Mouse (Mus musculus) central nervous system, embryonic 11.5 days (tissue): ENCODE measurements around the gene Cd37. TPM values are rescaled to one million over a fixed set of nuclear protein-coding genes. Genes with fewer than 3 reads are reported as not detected.

Experiments used
- polyA plus RNA-seq: library from polyadenylated mRNA; depleted of rRNA; stranded (reverse); fragments of >200 nt; gene quantifications from 2 replicates; pipeline ENCODE4 v1.2.3, GENCODE M21; 2012; rRNA removed

The Cd37 gene
- 1.8 and 2.6 TPM in 2 replicates for polyA plus RNA-seq

GRCm38 (mm10) chr7:45238723-45239496 is at the start of gene Cd37:
Cd37 (minus strand) TSS chr7:45239115.

GRCm38 (mm10) chr7:45277136-45277760 is 38.3 kb upstream of the Cd37 start, which contains the start of gene Slc6a21:
Slc6a21 (plus strand) TSS chr7:45277513.

GRCm38 (mm10) chr7:45240633-45241388 is 1.9 kb upstream of the Cd37 start, which contains the start of gene Slc6a16:
Slc6a16 (plus strand) TSS chr7:45241085.

GRCm38 (mm10) chr7:45215673-45216441 is 23.1 kb downstream of the Cd37 start, which contains the start of gene Tead2:
Tead2 (plus strand) TSS chr7:45215753.

GRCm38 (mm10) chr7:45211851-45212251 is 27.1 kb downstream of the Cd37 start, which contains the start of gene Dkkl1:
Dkkl1 (minus strand) TSS chr7:45212147.

GRCm38 (mm10) chr7:45204380-45205143 is 34.4 kb downstream of the Cd37 start, which contains the start of gene Ccdc155:
Ccdc155 (minus strand) TSS chr7:45204892.

Other genes with a start within 250 kb of the Cd37 start
- gene Irf3, start 241.5 kb downstream of the Cd37 start, polyA plus RNA-seq = 113 and 137 TPM in 2 replicates
- gene Bcl2l12, start 240.4 kb downstream of the Cd37 start, polyA plus RNA-seq = 70.1 and 80.1 TPM in 2 replicates
- gene Scaf1, start 222.8 kb downstream of the Cd37 start, polyA plus RNA-seq = 105 and 108 TPM in 2 replicates
- 17.2 and 25.6 TPM in 2 replicates for gene Rras, start 221.2 kb downstream of the Cd37 start, polyA plus RNA-seq
- 27.7 and 54.2 TPM in 2 replicates for gene Prr12, start 186.2 kb downstream of the Cd37 start, polyA plus RNA-seq
- 75.0 and 79.0 TPM in 2 replicates for gene Nosip, start 176.7 kb downstream of the Cd37 start, polyA plus RNA-seq
- gene Prrg2, start 176.4 kb downstream of the Cd37 start, polyA plus RNA-seq = 18.9 and 28.4 TPM in 2 replicates
- gene Rcn3, start 146.9 kb downstream of the Cd37 start, polyA plus RNA-seq = 151 and 178 TPM in 2 replicates
- gene Fcgrt, start 135.3 kb downstream of the Cd37 start, polyA plus RNA-seq = 9.6 and 15.3 TPM in 2 replicates
- 695 and 927 TPM in 2 replicates for gene Rps11, start 114.7 kb downstream of the Cd37 start, polyA plus RNA-seq
- 2,695 and 3,876 TPM in 2 replicates for gene Rpl13a, start 110.4 kb downstream of the Cd37 start, polyA plus RNA-seq
- gene Gm45713, start 102.9 kb downstream of the Cd37 start, polyA plus RNA-seq = 0.05 and 0.52 TPM in 2 replicates
- 4.8 and 5.5 TPM in 2 replicates for gene Flt3l, start 102.7 kb downstream of the Cd37 start, polyA plus RNA-seq
- 112 and 132 TPM in 2 replicates for gene Pih1d1, start 84.8 kb downstream of the Cd37 start, polyA plus RNA-seq
- gene Aldh16a1, start 84.5 kb downstream of the Cd37 start, polyA plus RNA-seq = 31.7 and 34.0 TPM in 2 replicates
- 2.3 and 2.8 TPM in 2 replicates for gene Slc17a7, start 75.2 kb downstream of the Cd37 start, polyA plus RNA-seq
- 0.04 and 0.07 TPM in 2 replicates for gene Gfy, start 59.5 kb downstream of the Cd37 start, polyA plus RNA-seq
- 0.26 TPM in 1 of 2 replicates, not detected in the other for gene Pth2, start 58.1 kb downstream of the Cd37 start, polyA plus RNA-seq
- gene Ccdc155, start 34.2 kb downstream of the Cd37 start, polyA plus RNA-seq = 0.92 and 1.1 TPM in 2 replicates
- gene Dkkl1, start 27.0 kb downstream of the Cd37 start, polyA plus RNA-seq = 2.0 and 3.1 TPM in 2 replicates
- 557 and 610 TPM in 2 replicates for gene Tead2, start 23.4 kb downstream of the Cd37 start, polyA plus RNA-seq
- gene Slc6a16, start 2.0 kb upstream of the Cd37 start, polyA plus RNA-seq = 0.17 and 0.30 TPM in 2 replicates
- gene Slc6a21, start 38.4 kb upstream of the Cd37 start, polyA plus RNA-seq = not detected in 2 replicates
- 18.1 and 19.9 TPM in 2 replicates for gene Trpm4, start 94.7 kb upstream of the Cd37 start, polyA plus RNA-seq
- gene Hrc, start 96.2 kb upstream of the Cd37 start, polyA plus RNA-seq = 1.7 and 4.2 TPM in 2 replicates
- 13.7 and 16.5 TPM in 2 replicates for gene Ppfia3, start 127.9 kb upstream of the Cd37 start, polyA plus RNA-seq
- 3.5 and 3.6 TPM in 2 replicates for gene Lin7b, start 131.5 kb upstream of the Cd37 start, polyA plus RNA-seq
- 695 and 1,491 TPM in 2 replicates for gene Snrnp70, start 156.6 kb upstream of the Cd37 start, polyA plus RNA-seq
- gene Kcna7, start 166.5 kb upstream of the Cd37 start, polyA plus RNA-seq = 0.04 TPM in 1 of 2 replicates, not detected in the other
- gene Ntf5, start 174.6 kb upstream of the Cd37 start, polyA plus RNA-seq = 1.3 and 2.1 TPM in 2 replicates
- gene Lhb, start 181.7 kb upstream of the Cd37 start, polyA plus RNA-seq = 0.16 TPM in 1 of 2 replicates, not detected in the other
- gene Gys1, start 195.7 kb upstream of the Cd37 start, polyA plus RNA-seq = 19.0 and 32.3 TPM in 2 replicates
- 154 and 206 TPM in 2 replicates for gene Ruvbl2, start 199.0 kb upstream of the Cd37 start, polyA plus RNA-seq
- 1,702 and 1,837 TPM in 2 replicates for gene Ftl1, start 220.8 kb upstream of the Cd37 start, polyA plus RNA-seq
- 146 and 199 TPM in 2 replicates for gene Bax, start 227.8 kb upstream of the Cd37 start, polyA plus RNA-seq
- 0.24 and 0.80 TPM in 2 replicates for gene Tulp2, start 242.8 kb upstream of the Cd37 start, polyA plus RNA-seq
- not detected in 2 replicates for gene Gm45808, start 247.7 kb upstream of the Cd37 start, polyA plus RNA-seq
- gene Dhdh, start 249.7 kb upstream of the Cd37 start, polyA plus RNA-seq = 3.5 and 3.9 TPM in 2 replicates